Mouse (Mus musculus) subcutaneous adipose tissue, adult 2 months (tissue): ENCODE results near the gene Zfp282. TPM values are rescaled to one million over a fixed set of nuclear protein-coding genes. Genes with fewer than 3 reads are reported as not detected.

Experiments used
- polyA plus RNA-seq: library from polyadenylated mRNA; depleted of rRNA; stranded (reverse); fragments of >200 nt; gene quantifications from 2 replicates; pipeline ENCODE4 v1.2.3, GENCODE M21; 2012; ENCODE audit warnings: low replicate concordance; rRNA removed

Gene Zfp282
- 6.4 and 13.0 TPM in 2 replicates for polyA plus RNA-seq

GRCm38 (mm10) chr6:47877058-47877457, at the start of gene Zfp282:
Gene Zfp282 (plus strand): TSS chr6:47877204.

GRCm38 (mm10) chr6:47830104-47831078, 46.6 kb upstream of the Zfp282 start, which contains the start of gene Zfp786:
Gene Zfp786 (minus strand): TSS chr6:47830867.

GRCm38 (mm10) chr6:47835482-47835983, 41.5 kb upstream of the Zfp282 start, which contains the start of gene Zfp398:
Gene Zfp398 (plus strand): TSS chr6:47835661.

GRCm38 (mm10) chr6:47920447-47921340, 43.7 kb downstream of the Zfp282 start, which contains the start of gene Zfp212:
Gene Zfp212 (plus strand): TSS chr6:47920476.

GRCm38 (mm10) chr6:47953191-47953726, 76.3 kb downstream of the Zfp282 start, which contains the start of gene Zfp956:
Gene Zfp956 (plus strand): TSS chr6:47953390.

Other genes with a start within 250 kb of the Zfp282 start
- gene Pdia4, start 63.8 kb upstream of the Zfp282 start, polyA plus RNA-seq = 43.0 and 71.7 TPM in 2 replicates
- 0.14 and 0.66 TPM in 2 replicates for gene Zfp786, start 46.3 kb upstream of the Zfp282 start, polyA plus RNA-seq
- 4.7 and 12.2 TPM in 2 replicates for gene Zfp398, start 41.5 kb upstream of the Zfp282 start, polyA plus RNA-seq
- gene Zfp212, start 43.3 kb downstream of the Zfp282 start, polyA plus RNA-seq = 7.5 and 13.6 TPM in 2 replicates
- gene Zfp956, start 76.2 kb downstream of the Zfp282 start, polyA plus RNA-seq = 8.4 and 17.0 TPM in 2 replicates
- gene Zfp777, start 171.7 kb downstream of the Zfp282 start, polyA plus RNA-seq = 10.1 and 28.2 TPM in 2 replicates
- 17.3 and 28.5 TPM in 2 replicates for gene Zfp746, start 209.4 kb downstream of the Zfp282 start, polyA plus RNA-seq